Mouse (Mus musculus): ENCODE data around the gene Psmd12. TPM values are rescaled to one million over a fixed set of nuclear protein-coding genes. Genes with fewer than 3 reads are reported as not detected.
"Not testable (repeated sequence)": the region's sequence is repeated elsewhere in the genome, so short reads cannot be mapped to it uniquely, and the experiment has no call there.

Psmd12 gene
- polyA plus RNA-seq, 1 experiment from 2014 or later, result 184 TPM

GRCm38 (mm10) chr11:107459828-107460227 is 19.5 kb upstream of the Psmd12 start:
- DNase-seq (ENCODE audit: low spot score), result no peak

- DNase-seq (ENCODE audit: low spot score), result no peak
These were observed 16.8 kb upstream of the Psmd12 start for GRCm38 (mm10) chr11:107462478-107462877.

- DNase-seq (ENCODE audit: low spot score), result no peak
These were observed 16.0 kb upstream of the Psmd12 start for GRCm38 (mm10) chr11:107463251-107463681.

GRCm38 (mm10) chr11:107464141-107464540 is 15.1 kb upstream of the Psmd12 start:
- DNase-seq (ENCODE audit: low spot score), result peak; percentile 42

- no peak for DNase-seq (ENCODE audit: low spot score)
These were observed 14.2 kb upstream of the Psmd12 start for GRCm38 (mm10) chr11:107465041-107465440.

GRCm38 (mm10) chr11:107465969-107466368 is 13.3 kb upstream of the Psmd12 start:
- DNase-seq (ENCODE audit: low spot score), result no peak

GRCm38 (mm10) chr11:107466611-107467391 is 12.5 kb upstream of the Psmd12 start:
- DNase-seq (ENCODE audit: low spot score), result no peak

- peak; percentile 15 for DNase-seq (ENCODE audit: low spot score)
These were observed 10.8 kb upstream of the Psmd12 start for GRCm38 (mm10) chr11:107468252-107469030.

GRCm38 (mm10) chr11:107469031-107469522 is 10.2 kb upstream of the Psmd12 start:
- peak; percentile 81 for DNase-seq (ENCODE audit: low spot score)

GRCm38 (mm10) chr11:107469523-107470371 is 9.5 kb upstream of the Psmd12 start:
- DNase-seq (ENCODE audit: low spot score), result peak; percentile 69

- DNase-seq (ENCODE audit: low spot score), result peak; percentile 91
These were observed 8.7 kb upstream of the Psmd12 start, which contains the start of gene Pitpnc1 for GRCm38 (mm10) chr11:107470521-107471041. Pitpnc1 (minus strand) TSS chr11:107470699.

GRCm38 (mm10) chr11:107471071-107471720 is 8.1 kb upstream of the Psmd12 start:
- DNase-seq (ENCODE audit: low spot score), result no peak

- DNase-seq (ENCODE audit: low spot score), result no peak
These were observed 7.0 kb upstream of the Psmd12 start for GRCm38 (mm10) chr11:107472304-107472703.

GRCm38 (mm10) chr11:107473137-107473820 is 6.0 kb upstream of the Psmd12 start:
- peak; percentile 87 for DNase-seq (ENCODE audit: low spot score)

- DNase-seq (ENCODE audit: low spot score), result no peak
These were observed 549 bp downstream of the Psmd12 start for GRCm38 (mm10) chr11:107479862-107480203.

- no peak for DNase-seq (ENCODE audit: low spot score)
These were observed 5.1 kb downstream of the Psmd12 start for GRCm38 (mm10) chr11:107484341-107484740.

- no peak for DNase-seq (ENCODE audit: low spot score)
These were observed 23.5 kb downstream of the Psmd12 start for GRCm38 (mm10) chr11:107502801-107503200.

- not testable (repeated sequence) for DNase-seq (ENCODE audit: low spot score)
These were observed 25.1 kb downstream of the Psmd12 start for GRCm38 (mm10) chr11:107504364-107504763.

GRCm38 (mm10) chr11:107506260-107506659 is 27.0 kb downstream of the Psmd12 start:
- DNase-seq (ENCODE audit: low spot score), result peak; percentile 67
